Mouse (Mus musculus): Measurements from ENCODE around the gene Bag1.
"Not testable (repeated sequence)": the region's sequence is repeated elsewhere in the genome, so short reads cannot be mapped to it uniquely, and the experiment has no call there.

The Bag1 gene

GRCm38 (mm10) chr4:40963536-40963935 is 15.4 kb upstream of the Bag1 start:
- DNase-seq (ENCODE audit: low read depth, low spot score) = no peak
- Histone ChIP-seq H3K27me3 (ENCODE audit: control insufficient read depth, insufficient read depth, low read length, poor library complexity, severe bottlenecking) (no peaks in the 10 kb centered on the region; the same call in 1 of the 2 replicates), H3K36me3 (ENCODE audit: control insufficient read depth, insufficient read depth, low read length, poor library complexity, severe bottlenecking) (peaks cover 19% of the 10 kb centered on the region; the same call in 1 of the 2 replicates)

DNA sequence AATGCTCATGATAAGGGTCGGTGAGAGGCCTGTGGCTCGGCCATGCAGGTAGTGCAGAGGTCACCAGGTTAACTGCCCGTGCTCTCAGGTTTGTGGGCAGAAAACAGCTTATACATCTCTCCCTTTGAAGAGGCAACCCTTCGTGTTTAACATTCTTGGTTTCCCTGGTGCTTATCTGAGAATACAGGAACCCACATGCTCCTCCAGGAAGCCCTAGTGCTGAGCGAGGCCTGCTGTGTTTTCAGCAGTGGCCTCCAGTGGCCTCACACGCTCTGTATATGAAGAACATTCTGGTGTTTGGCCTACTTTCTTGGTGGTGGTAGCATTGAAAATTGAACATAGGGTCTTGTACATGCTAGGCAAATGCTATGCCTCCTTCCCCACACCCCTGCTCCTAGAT is 7.8 kb upstream of the Bag1 start:
- DNase-seq (ENCODE audit: low read depth, low spot score) = no peak
- no peaks in the 10 kb centered on the region; the same call in 1 of the 2 replicates for H3K27me3 ChIP-seq (ENCODE audit: control insufficient read depth, insufficient read depth, low read length, poor library complexity, severe bottlenecking)
- H3K36me3 ChIP-seq (ENCODE audit: control insufficient read depth, insufficient read depth, low read length, poor library complexity, severe bottlenecking) = peaks cover 30% of the 10 kb centered on the region

GRCm38 (mm10) chr4:40953521-40953920 is 5.4 kb upstream of the Bag1 start:
- Histone ChIP-seq H3K27me3 (ENCODE audit: control insufficient read depth, insufficient read depth, low read length, poor library complexity, severe bottlenecking) (no peaks in the 10 kb centered on the region), H3K36me3 (ENCODE audit: control insufficient read depth, insufficient read depth, low read length, poor library complexity, severe bottlenecking) (peaks cover 15% of the 10 kb centered on the region)
- peak; percentile 59 for DNase-seq (ENCODE audit: low read depth, low spot score)

DNA sequence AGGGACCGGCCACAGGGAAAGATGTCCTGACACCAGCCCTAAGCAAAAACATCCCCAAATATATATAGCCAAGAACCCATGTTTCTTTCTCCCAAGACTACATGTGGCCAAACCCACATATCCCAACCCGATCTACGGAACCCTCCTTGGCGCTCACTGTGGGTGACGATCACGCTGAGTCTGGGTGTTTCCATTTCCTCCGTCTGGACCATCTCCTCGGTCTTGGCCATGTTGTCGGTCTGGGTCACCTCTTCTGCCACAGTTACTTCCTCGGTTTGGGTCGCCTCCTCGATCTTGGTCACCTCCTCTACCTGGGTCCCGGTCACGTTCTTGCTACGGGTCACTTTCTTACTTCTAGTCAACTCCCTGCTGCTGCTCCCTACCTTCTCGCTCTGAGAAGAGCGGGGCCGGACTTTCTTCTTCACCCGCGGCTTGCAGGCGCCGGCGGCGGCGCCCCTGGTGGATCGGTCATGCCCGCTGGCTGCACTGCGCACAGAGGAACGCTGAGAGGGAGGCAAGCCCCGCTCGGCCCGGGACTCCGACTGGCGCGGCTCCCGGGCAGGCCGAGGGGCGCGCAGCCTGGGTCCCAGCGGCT is 432 bp downstream of the Bag1 start:
- Histone ChIP-seq H3K36me3 (ENCODE audit: control insufficient read depth, insufficient read depth, low read length, poor library complexity, severe bottlenecking) (peaks cover 6% of the 10 kb centered on the region), H3K27me3 (ENCODE audit: control insufficient read depth, insufficient read depth, low read length, poor library complexity, severe bottlenecking) (no peaks in the 10 kb centered on the region)
- DNase-seq (ENCODE audit: low read depth, low spot score) = no peak

DNA sequence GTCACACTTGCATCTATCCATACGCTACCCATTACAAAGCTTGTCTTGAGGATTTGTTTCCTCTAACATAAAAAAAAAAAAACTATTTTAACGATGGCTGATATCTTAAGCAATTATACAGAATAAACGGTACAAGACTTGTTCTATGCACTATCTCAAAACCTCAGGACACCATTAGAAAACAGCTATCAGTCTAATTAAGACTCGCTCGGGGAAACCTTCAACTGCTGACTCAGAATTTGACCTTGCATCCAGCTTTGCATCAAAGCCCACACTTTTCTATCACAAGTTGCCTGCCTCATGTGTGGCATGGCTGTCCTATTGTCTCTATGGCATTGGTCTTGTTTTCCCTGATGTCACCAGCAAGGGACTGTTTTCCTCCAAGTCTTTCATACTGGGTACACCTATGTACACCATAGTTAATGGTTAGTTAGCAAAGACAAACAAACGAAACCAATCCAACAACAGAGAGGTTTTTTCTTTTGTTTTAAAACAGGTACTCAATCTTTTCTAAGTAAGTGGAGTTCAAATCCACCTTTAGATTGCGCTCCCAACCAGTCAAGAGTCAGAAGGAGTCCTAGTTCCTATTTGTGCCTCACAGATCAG is 1.5 kb downstream of the Bag1 start:
- no peaks in the 10 kb centered on the region for H3K27me3 ChIP-seq (ENCODE audit: control insufficient read depth, insufficient read depth, low read length, poor library complexity, severe bottlenecking)
- DNase-seq (ENCODE audit: low read depth, low spot score) = no peak
- H3K36me3 ChIP-seq (ENCODE audit: control insufficient read depth, insufficient read depth, low read length, poor library complexity, severe bottlenecking) = peaks cover 9% of the 10 kb centered on the region

- Histone ChIP-seq H3K36me3 (ENCODE audit: control insufficient read depth, insufficient read depth, low read length, poor library complexity, severe bottlenecking) (peaks cover 27% of the 10 kb centered on the region), H3K27me3 (ENCODE audit: control insufficient read depth, insufficient read depth, low read length, poor library complexity, severe bottlenecking) (no peaks in the 10 kb centered on the region)
- DNase-seq (ENCODE audit: low read depth, low spot score) = no peak
Measured at GRCm38 (mm10) chr4:40943651-40944050, 4.4 kb downstream of the Bag1 start.

DNA sequence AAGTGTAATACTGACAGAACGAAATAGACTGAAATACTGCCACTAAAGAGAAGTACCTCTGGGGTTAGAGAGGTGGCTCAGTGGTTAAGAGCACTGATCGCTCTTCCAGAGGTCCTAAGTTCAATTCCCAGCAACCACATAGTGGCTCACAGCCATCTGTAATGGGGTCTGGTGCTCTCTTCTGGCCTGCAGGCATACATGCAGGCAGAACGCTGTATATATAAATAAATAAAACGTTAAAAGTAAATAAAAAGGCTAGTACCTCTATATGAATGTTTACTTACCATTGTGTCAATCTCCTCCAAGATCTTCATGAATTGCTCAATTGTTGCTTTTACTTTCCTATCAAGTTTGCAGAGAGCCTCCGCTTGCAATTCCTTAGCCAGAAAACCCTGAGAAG is 9.3 kb downstream of the Bag1 start:
- H3K27me3 ChIP-seq (ENCODE audit: control insufficient read depth, insufficient read depth, low read length, poor library complexity, severe bottlenecking) = no peaks in the 10 kb centered on the region
- peaks cover 33% of the 10 kb centered on the region for H3K36me3 ChIP-seq (ENCODE audit: control insufficient read depth, insufficient read depth, low read length, poor library complexity, severe bottlenecking)
- DNase-seq (ENCODE audit: low read depth, low spot score) = no peak

DNA sequence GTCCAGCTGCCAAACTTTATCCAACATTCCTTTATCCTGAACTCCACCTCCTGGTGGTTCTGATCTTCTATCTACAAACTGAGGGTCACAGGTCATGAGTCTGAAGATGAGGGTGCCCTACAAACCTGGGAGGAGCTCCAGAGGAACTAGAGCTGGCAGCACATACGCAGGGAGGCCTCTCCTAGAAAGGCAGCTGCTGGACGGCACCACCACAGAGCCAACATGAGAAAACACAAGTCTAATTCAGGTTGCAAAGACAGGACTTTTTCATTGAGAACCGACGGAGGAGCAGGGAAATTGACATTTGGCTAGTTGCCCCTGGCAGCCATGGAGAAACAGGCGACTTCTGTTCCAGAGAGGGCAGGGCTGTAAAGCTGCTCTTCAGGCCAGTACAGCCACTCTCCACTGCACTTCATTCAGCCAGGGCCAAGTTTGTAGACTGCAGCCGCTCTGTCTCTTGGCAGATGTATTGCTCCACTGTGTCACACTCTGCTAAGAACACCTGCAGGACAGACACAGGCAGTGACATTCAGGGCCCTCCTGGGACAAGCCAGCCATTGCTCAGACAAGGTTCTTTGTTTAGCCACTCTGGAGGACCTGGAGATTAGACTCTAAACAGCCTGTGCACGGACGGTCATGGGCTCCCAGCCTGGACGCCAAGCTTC is 11.8 kb downstream of the Bag1 start:
- no peak for DNase-seq (ENCODE audit: low read depth, low spot score)
- H3K27me3 ChIP-seq (ENCODE audit: control insufficient read depth, insufficient read depth, low read length, poor library complexity, severe bottlenecking) = no peaks in the 10 kb centered on the region

DNA sequence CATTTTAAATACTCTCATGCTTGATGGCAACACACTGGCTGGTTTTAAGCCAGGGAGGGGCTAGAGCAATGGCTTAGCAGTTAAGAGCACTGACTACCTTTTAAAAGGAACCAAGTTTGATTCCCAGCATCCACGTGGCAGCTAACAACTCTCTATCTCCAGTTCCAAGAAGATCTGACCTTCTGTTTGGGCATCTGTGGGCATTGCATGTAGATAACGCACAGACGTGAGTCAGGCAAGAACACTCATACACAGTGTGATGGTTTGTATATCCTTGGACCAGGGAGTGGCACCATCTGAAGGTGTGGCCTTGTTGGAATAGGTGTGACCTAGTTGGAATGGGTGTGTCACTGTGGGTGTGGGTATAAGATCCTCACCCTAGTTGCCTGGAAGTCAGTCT is 13.7 kb downstream of the Bag1 start:
- H3K27me3 ChIP-seq (ENCODE audit: control insufficient read depth, insufficient read depth, low read length, poor library complexity, severe bottlenecking); DNase-seq (ENCODE audit: low read depth, low spot score): not testable (repeated sequence)
- peaks cover 12% of the 10 kb centered on the region for H3K36me3 ChIP-seq (ENCODE audit: control insufficient read depth, insufficient read depth, low read length, poor library complexity, severe bottlenecking)

More for the DNA sequence above, 11.8 kb downstream of the Bag1 start:
- peaks cover 27% of the 10 kb centered on the region for H3K36me3 ChIP-seq (ENCODE audit: control insufficient read depth, insufficient read depth, low read length, poor library complexity, severe bottlenecking)

- no peak for DNase-seq (ENCODE audit: low read depth, low spot score)
- Histone ChIP-seq H3K36me3 (ENCODE audit: control insufficient read depth, insufficient read depth, low read length, poor library complexity, severe bottlenecking) (peaks cover 9% of the 10 kb centered on the region), H3K27me3 (ENCODE audit: control insufficient read depth, insufficient read depth, low read length, poor library complexity, severe bottlenecking) (no peaks in the 10 kb centered on the region)
Measured at GRCm38 (mm10) chr4:40933694-40934093, 14.4 kb downstream of the Bag1 start.

- Histone ChIP-seq H3K36me3 (ENCODE audit: control insufficient read depth, insufficient read depth, low read length, poor library complexity, severe bottlenecking) (no peaks in the 10 kb centered on the region), H3K27me3 (ENCODE audit: control insufficient read depth, insufficient read depth, low read length, poor library complexity, severe bottlenecking) (no peaks in the 10 kb centered on the region)
- DNase-seq (ENCODE audit: low read depth, low spot score) = no peak
Measured at GRCm38 (mm10) chr4:40929046-40929445, 19.0 kb downstream of the Bag1 start.

DNA sequence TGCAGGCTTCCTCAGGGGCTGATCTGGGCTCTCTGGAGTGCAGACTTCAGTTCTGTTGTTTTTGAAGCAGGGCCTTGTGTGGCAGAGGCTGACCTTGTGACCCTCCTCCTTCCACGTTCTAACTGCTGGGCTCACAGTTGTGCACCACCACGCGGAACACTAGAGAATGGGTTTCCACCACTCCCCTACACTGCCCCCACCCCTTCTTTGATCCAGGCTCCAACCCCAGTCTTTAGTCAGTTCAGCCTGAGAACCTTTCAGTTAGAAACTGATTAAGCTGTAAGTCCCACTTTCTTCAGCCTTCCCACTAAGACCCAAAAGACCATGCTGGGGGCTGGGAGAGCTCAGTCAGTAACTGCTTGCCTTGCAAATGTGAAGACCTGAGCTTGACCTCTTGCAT is 22.5 kb downstream of the Bag1 start:
- no peaks in the 10 kb centered on the region for H3K27me3 ChIP-seq (ENCODE audit: control insufficient read depth, insufficient read depth, low read length, poor library complexity, severe bottlenecking)
- no peaks in the 10 kb centered on the region for H3K36me3 ChIP-seq (ENCODE audit: control insufficient read depth, insufficient read depth, low read length, poor library complexity, severe bottlenecking)
- DNase-seq (ENCODE audit: low read depth, low spot score) = no peak

DNA sequence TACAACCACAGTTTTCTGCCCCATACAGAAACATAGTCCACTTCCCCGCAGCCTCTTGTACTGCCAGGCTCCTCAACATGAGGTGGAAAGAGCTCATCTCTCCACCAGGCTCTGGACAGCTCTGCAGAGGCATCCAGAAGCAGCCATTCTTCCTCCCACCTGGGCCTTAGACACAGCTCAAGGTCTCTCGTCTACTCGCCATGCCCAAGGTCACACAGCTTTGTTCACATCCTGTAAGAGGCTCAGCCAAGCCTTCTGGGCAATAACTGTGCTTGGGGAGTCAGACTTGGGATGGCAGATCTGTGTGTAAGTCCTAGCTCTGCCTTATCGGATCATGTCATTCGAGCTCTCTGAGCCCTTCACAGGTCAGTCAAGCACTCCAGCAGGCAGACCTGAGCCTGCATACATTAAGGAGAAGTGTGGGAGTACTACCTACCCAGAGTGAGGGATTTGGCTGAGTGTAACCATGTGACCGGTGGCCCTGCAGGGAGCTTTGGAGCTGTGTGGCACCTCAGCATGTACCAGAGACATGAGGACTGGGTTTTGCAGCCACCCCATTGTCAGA is 24.9 kb downstream of the Bag1 start:
- Histone ChIP-seq H3K36me3 (ENCODE audit: control insufficient read depth, insufficient read depth, low read length, poor library complexity, severe bottlenecking) (no peaks in the 10 kb centered on the region), H3K27me3 (ENCODE audit: control insufficient read depth, insufficient read depth, low read length, poor library complexity, severe bottlenecking) (no peaks in the 10 kb centered on the region)
- no peak for DNase-seq (ENCODE audit: low read depth, low spot score)

DNA sequence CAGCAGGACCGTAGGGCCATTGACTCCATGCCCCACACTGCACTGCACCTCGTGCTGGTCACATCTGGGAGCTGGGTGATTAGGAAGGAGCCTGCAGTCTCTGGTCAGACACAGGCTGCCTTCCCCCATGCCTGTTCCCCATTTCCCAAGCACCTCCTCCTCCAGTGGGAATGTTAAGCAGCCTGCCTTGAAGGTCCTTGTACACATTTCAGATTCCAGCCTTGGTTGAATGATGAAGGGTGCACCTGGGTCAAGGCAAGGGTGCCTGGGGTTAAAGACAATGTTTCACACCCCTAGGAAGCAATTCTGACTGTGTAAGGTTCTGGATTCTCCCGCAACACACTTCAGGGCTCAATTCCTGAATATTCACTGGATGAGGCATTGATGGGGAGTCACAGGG is 26.8 kb downstream of the Bag1 start:
- DNase-seq (ENCODE audit: low read depth, low spot score) = no peak
- Histone ChIP-seq H3K27me3 (ENCODE audit: control insufficient read depth, insufficient read depth, low read length, poor library complexity, severe bottlenecking) (no peaks in the 10 kb centered on the region), H3K36me3 (ENCODE audit: control insufficient read depth, insufficient read depth, low read length, poor library complexity, severe bottlenecking) (no peaks in the 10 kb centered on the region)

DNA sequence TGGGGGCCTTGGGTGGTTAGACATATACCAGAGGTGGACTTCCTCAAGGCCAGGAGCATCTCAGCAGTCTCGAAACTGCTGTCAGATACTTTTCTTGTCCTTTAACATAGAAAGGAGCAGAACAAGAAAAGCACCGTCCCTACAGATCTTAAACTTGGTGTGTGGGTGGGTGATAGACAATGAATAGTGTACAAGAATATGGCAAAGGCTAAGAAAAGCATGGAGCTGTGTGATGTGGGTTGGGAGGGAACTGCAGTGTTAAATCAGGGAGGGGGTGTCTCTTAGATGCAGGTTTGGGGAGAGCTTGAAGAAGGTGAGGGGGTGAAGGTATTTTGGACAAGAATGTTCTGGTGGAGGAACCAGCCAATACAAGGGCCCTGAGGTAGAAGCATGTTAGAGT is 27.5 kb downstream of the Bag1 start:
- H3K27me3 ChIP-seq (ENCODE audit: control insufficient read depth, insufficient read depth, low read length, poor library complexity, severe bottlenecking) = no peaks in the 10 kb centered on the region
- H3K36me3 ChIP-seq (ENCODE audit: control insufficient read depth, insufficient read depth, low read length, poor library complexity, severe bottlenecking) = no peaks in the 10 kb centered on the region
- no peak for DNase-seq (ENCODE audit: low read depth, low spot score)
